Mouse (Mus musculus) heart, postnatal 0 days (tissue): ENCODE results near the gene Myom3.

Source experiments
- CTCF ChIP-seq: IDR thresholded peaks from 2 replicates; pipeline ENCODE4 v1.5.1; 2016; ENCODE audit warnings: antibody characterized with exemption, control low read depth, low read depth
- EP300 ChIP-seq: IDR thresholded peaks from 2 replicates; pipeline ENCODE4 v1.6.1; 2016; ENCODE audit warnings: antibody characterized with exemption, low read depth

- no peak for TF ChIP-seq CTCF
- no peak for TF ChIP-seq EP300
These were observed 12.1 kb downstream of the Myom3 start for GRCm38 (mm10) chr4:135771592-135771991.
